Mouse (Mus musculus): Measurements from ENCODE around the gene Cadm4. TPM values are rescaled to one million over a fixed set of nuclear protein-coding genes. Genes with fewer than 3 reads are reported as not detected.

Gene Cadm4
- total and polyA plus RNA-seq, 2 experiments = 3.5 to 6.5 TPM

GRCm38 (mm10) chr7:24524978-24525377 lies 43.2 kb downstream of the Cadm4 start:
- 82% methylated on average over 6 of the region's 6 CpGs for WGBS

DNA sequence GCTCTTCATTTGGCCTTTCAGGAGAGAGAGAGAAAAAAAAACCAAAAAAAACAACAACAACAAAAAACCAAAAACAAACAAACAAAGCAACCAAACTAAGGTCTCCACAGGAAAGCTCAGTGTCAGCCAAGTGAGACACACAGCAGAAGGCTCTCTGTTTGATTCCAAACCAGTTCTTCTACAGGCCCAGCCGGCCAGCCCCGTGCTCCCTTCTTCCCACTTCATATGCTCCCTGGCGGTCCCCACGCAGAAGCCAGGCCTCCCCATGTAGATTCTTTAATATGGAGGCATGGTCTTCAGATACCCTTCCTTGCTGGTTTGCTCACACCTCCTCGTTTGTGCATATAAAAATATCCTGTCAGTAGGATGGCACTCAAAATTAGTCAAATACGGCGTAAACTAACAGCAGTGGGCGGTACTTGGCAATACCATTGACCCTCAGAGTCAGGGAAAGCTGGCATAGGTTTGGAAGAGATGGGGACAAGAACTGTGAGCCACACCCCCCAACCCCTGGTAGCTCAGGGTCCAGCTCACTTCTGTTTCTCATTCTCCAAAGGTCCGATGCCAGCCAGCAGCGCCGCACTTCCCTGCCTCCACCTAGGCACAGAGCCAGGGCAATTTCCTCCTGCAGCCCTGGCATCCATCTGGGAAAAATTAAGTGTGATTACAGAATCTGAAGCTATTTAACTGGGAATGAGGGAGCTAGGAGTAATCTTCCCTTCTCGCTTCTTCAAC lies 44.0 kb downstream of the Cadm4 start:
- Histone ChIP-seq H3K4me3 (ENCODE audit: insufficient read depth, low read depth, low read length) (no peak overlapping the region), H3K9ac (ENCODE audit: low read depth, low read length) (no peak overlapping the region), H3K36me3 (ENCODE audit: control insufficient read depth, insufficient read depth, low read length) (no peaks in the 10 kb centered on the region), H3K27ac (replicated peaks; ENCODE audit: insufficient read depth, low read depth, low read length) (no peak overlapping the region), H3K79me2 (ENCODE audit: control insufficient read depth, insufficient read depth, low read length) (no peaks in the 10 kb centered on the region), H3K4me1 (ENCODE audit: control insufficient read depth, insufficient read depth, low read length) (peaks cover 3% of the 10 kb centered on the region; the same call in 1 of the 2 replicates), H3K27me3 (ENCODE audit: control insufficient read depth, insufficient read depth, low read length) (no peaks in the 10 kb centered on the region)
- TF ChIP-seq CTCF (IDR thresholded peaks at IDR 0.05; ENCODE audit: low read depth, low read length) = no peak
- no peak for TF ChIP-seq POLR2A (IDR thresholded peaks at IDR 0.05; ENCODE audit: extremely low read depth, insufficient read depth, low read length)
- WGBS = 89% methylated on average over 12 of the region's 12 CpGs
- DNase-seq (ENCODE audit: extremely low read depth, low read depth, low spot score) = no peak

More at GRCm38 (mm10) chr7:24524978-24525377, 43.2 kb downstream of the Cadm4 start:
- H3K79me2 ChIP-seq (ENCODE audit: control insufficient read depth, insufficient read depth, low read length) = no peaks in the 10 kb centered on the region
- no peak overlapping the region for H3K9ac ChIP-seq (ENCODE audit: low read depth, low read length)
- TF ChIP-seq POLR2A (IDR thresholded peaks at IDR 0.05; ENCODE audit: extremely low read depth, insufficient read depth, low read length) (no peak), CTCF (IDR thresholded peaks at IDR 0.05; ENCODE audit: low read depth, low read length) (0 out of 2 replicates have a peak, but pooled peaks have one; percentile 5)
- H3K4me3 ChIP-seq (ENCODE audit: insufficient read depth, low read depth, low read length) = no peak overlapping the region
- peak; percentile 16 for DNase-seq (ENCODE audit: extremely low read depth, low read depth, low spot score)
- peaks cover 3% of the 10 kb centered on the region; the same call in 1 of the 2 replicates for H3K4me1 ChIP-seq (ENCODE audit: control insufficient read depth, insufficient read depth, low read length)
- no peaks in the 10 kb centered on the region for H3K27me3 ChIP-seq (ENCODE audit: control insufficient read depth, insufficient read depth, low read length)
- no peaks in the 10 kb centered on the region for H3K36me3 ChIP-seq (ENCODE audit: control insufficient read depth, insufficient read depth, low read length)
- H3K27ac ChIP-seq (replicated peaks; ENCODE audit: insufficient read depth, low read depth, low read length) = no peak overlapping the region

DNA sequence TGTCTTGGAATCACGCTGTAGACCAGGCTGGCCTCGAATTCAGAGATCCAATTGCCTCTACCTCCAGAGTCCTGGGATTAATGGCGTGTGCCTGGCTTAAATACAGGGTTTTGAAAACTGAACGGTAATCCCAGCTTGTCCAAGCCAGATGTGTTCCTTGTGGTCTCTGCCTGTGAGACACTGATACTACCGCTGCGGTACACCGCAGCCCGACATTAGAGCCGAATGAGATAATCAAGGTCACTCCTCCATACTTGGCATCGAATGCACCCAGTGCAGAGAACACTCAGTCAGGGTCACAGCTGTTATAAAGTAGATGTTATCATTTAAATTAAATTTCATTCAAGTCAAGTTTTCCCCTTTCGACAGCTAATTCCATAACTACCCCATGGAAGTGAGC lies 47.0 kb downstream of the Cadm4 start:
- TF ChIP-seq POLR2A (IDR thresholded peaks at IDR 0.05; ENCODE audit: extremely low read depth, insufficient read depth, low read length) (no peak), CTCF (IDR thresholded peaks at IDR 0.05; ENCODE audit: low read depth, low read length) (no peak)

GRCm38 (mm10) chr7:24529580-24529979 lies 47.8 kb downstream of the Cadm4 start:
- Histone ChIP-seq H3K79me2 (ENCODE audit: control insufficient read depth, insufficient read depth, low read length) (peaks cover 5% of the 10 kb centered on the region; the same call in 1 of the 2 replicates), H3K27me3 (ENCODE audit: control insufficient read depth, insufficient read depth, low read length) (no peaks in the 10 kb centered on the region), H3K9ac (ENCODE audit: low read depth, low read length) (peak overlapping the region; percentile 66), H3K36me3 (ENCODE audit: control insufficient read depth, insufficient read depth, low read length) (peaks cover 2% of the 10 kb centered on the region; the same call in 1 of the 2 replicates), H3K27ac (replicated peaks; ENCODE audit: insufficient read depth, low read depth, low read length) (peak overlapping the region; percentile 77), H3K4me1 (ENCODE audit: control insufficient read depth, insufficient read depth, low read length) (peaks cover 6% of the 10 kb centered on the region), H3K4me3 (ENCODE audit: insufficient read depth, low read depth, low read length) (peak overlapping the region; percentile 58)
- WGBS = 59% methylated on average over 11 of the region's 11 CpGs
- no peak for DNase-seq (ENCODE audit: extremely low read depth, low read depth, low spot score)
- no peak for TF ChIP-seq CTCF (IDR thresholded peaks at IDR 0.05; ENCODE audit: low read depth, low read length)
- TF ChIP-seq POLR2A (IDR thresholded peaks at IDR 0.05; ENCODE audit: extremely low read depth, insufficient read depth, low read length) = no peak

More for the DNA sequence above, 47.0 kb downstream of the Cadm4 start:
- Histone ChIP-seq H3K9ac (ENCODE audit: low read depth, low read length) (no peak overlapping the region), H3K27me3 (ENCODE audit: control insufficient read depth, insufficient read depth, low read length) (no peaks in the 10 kb centered on the region), H3K79me2 (ENCODE audit: control insufficient read depth, insufficient read depth, low read length) (peaks cover 5% of the 10 kb centered on the region; the same call in 1 of the 2 replicates), H3K36me3 (ENCODE audit: control insufficient read depth, insufficient read depth, low read length) (peaks cover 2% of the 10 kb centered on the region; the same call in 1 of the 2 replicates), H3K4me3 (ENCODE audit: insufficient read depth, low read depth, low read length) (no peak overlapping the region), H3K4me1 (ENCODE audit: control insufficient read depth, insufficient read depth, low read length) (peaks cover 6% of the 10 kb centered on the region), H3K27ac (replicated peaks; ENCODE audit: insufficient read depth, low read depth, low read length) (no peak overlapping the region)
- WGBS = 92% methylated on average over 11 of the region's 11 CpGs
- DNase-seq (ENCODE audit: extremely low read depth, low read depth, low spot score) = no peak

DNA sequence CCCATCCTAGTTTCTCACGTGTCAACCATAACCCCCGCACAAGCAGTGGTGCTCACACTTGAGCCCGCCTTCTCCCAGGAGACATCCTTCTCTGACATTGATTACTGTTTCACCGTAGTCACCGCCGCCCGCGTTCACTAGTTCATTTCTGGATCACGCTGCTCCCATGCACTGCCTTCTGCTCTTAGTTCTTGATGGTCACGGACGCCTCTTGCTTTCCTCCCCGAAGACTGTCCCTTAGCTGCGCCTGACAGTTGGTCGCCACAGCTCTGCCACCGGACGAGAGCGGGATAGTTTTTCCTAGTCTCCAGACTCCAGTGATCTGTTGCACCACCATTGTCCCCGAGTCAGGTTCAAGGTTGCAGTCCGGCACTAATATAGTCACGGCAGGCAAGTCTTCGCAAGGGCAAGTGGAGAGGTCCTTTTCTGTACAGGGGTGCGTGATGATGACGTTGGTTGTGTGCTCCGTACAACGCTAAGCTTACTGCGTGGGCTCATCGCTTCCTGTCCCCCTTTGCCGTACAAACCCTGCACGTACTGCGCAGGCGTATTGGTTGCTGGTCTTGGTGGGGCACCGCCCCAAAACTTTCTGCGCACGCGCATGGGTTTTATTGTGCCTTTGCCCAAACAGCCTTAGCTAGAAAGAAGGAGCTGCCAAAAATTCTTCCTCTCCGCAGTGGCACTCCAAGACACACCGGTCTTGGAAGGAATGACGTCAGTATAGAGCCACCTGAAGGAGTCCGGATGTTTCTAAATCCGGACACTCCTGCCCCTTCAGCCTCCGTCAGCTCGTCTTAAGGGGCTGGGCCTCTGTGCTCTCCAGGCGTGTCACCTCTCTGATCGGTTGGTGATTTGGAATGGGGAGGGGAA lies 48.5 kb downstream of the Cadm4 start, which contains the start of gene Irgq:
Irgq (plus strand) TSS at position 628 of the 870 bp plus-strand sequence.
- WGBS = under 1% methylated on average over 44 of the region's 44 CpGs
- Histone ChIP-seq H3K79me2 (ENCODE audit: control insufficient read depth, insufficient read depth, low read length) (peaks cover 5% of the 10 kb centered on the region; the same call in 1 of the 2 replicates), H3K4me3 (ENCODE audit: insufficient read depth, low read depth, low read length) (peak within 1 kb of the TSS; percentile 78)

More for the DNA sequence above, 48.5 kb downstream of the Cadm4 start, which contains the start of gene Irgq:
- Histone ChIP-seq H3K36me3 (ENCODE audit: control insufficient read depth, insufficient read depth, low read length) (peaks cover 2% of the 10 kb centered on the region; the same call in 1 of the 2 replicates), H3K27ac (replicated peaks; ENCODE audit: insufficient read depth, low read depth, low read length) (peak within 1 kb of the TSS; percentile 77), H3K27me3 (ENCODE audit: control insufficient read depth, insufficient read depth, low read length) (no peaks in the 10 kb centered on the region), H3K9ac (ENCODE audit: low read depth, low read length) (peak within 1 kb of the TSS; percentile 82), H3K4me1 (ENCODE audit: control insufficient read depth, insufficient read depth, low read length) (peaks cover 6% of the 10 kb centered on the region)
- TF ChIP-seq POLR2A (IDR thresholded peaks at IDR 0.05; ENCODE audit: extremely low read depth, insufficient read depth, low read length) (0 out of 2 replicates have a peak, but pooled peaks have one; percentile 23), CTCF (IDR thresholded peaks at IDR 0.05; ENCODE audit: low read depth, low read length) (no peak)
- peak; percentile 99 for DNase-seq (ENCODE audit: extremely low read depth, low read depth, low spot score)

All from liver, adult 2 months (tissue).